Mouse (Mus musculus) midbrain, embryonic 12.5 days (tissue): ENCODE measurements around the gene Lrp6. TPM values are rescaled to one million over a fixed set of nuclear protein-coding genes. Genes with fewer than 3 reads are reported as not detected.
A peak's percentile ranks its signal among the peaks of the same experiment; 100 is the strongest.

Experiments used
- ATAC-seq: fragments of 200-750 bp; cut with Nextera tagmentation; 2 replicates; pipeline ENCODE4 v1.8.0; 2017; ENCODE audit warnings: low read depth, moderate TSS enrichment, moderate library complexity; ENCODE audit not compliant: low FRiP score
- H3K27ac ChIP-seq: fragments of 300-500 bp; sonication (generic); replicated peaks from 2 replicates; pipeline ENCODE4 v1.5.1; 2016; ENCODE audit warnings: mild to moderate bottlenecking
- H3K27me3 ChIP-seq: fragments of 300-500 bp; sonication (generic); 2 replicates; pipeline ENCODE4 v1.6.1; 2016; ENCODE audit warnings: mild to moderate bottlenecking
- H3K36me3 ChIP-seq: fragments of 300-500 bp; sonication (generic); 2 replicates; pipeline ENCODE4 v1.6.1; 2016
- H3K4me1 ChIP-seq: fragments of 300-500 bp; sonication (generic); 2 replicates; pipeline ENCODE4 v1.6.1; 2016
- H3K4me2 ChIP-seq: fragments of 300-500 bp; sonication (generic); replicated peaks from 2 replicates; pipeline ENCODE4 v1.6.1; 2016; ENCODE audit warnings: mild to moderate bottlenecking, moderate library complexity
- H3K4me3 ChIP-seq: fragments of 300-500 bp; sonication (generic); 2 replicates; pipeline ENCODE4 v1.5.1; 2016; ENCODE audit warnings: mild to moderate bottlenecking
- H3K9ac ChIP-seq: fragments of 300-500 bp; sonication (generic); replicated peaks from 2 replicates; pipeline ENCODE4 v1.6.1; 2016; ENCODE audit warnings: mild to moderate bottlenecking, moderate library complexity
- H3K9me3 ChIP-seq: fragments of 300-500 bp; sonication (generic); 2 replicates; pipeline ENCODE4 v1.6.1; 2016; ENCODE audit warnings: mild to moderate bottlenecking
- WGBS: fragments of 180-500 bp; shearing (Covaris S2); methylation state at CpG from one replicate; pipeline ENCODE4 v1.1.7; 2016; 5-methylcytosine and 5-hydroxymethylcytosine counted together
- polyA plus RNA-seq: library from polyadenylated mRNA; unstranded; fragments of >200 nt; fragmentation: Nextera tagmentation; extraction: Ambion mirVana; gene quantifications from 2 replicates; pipeline ENCODE4 v1.2.1, GENCODE M21; 2016

Lrp6 gene
- polyA plus RNA-seq, 1 experiment from 2014 or later = 33.7 TPM

DNA sequence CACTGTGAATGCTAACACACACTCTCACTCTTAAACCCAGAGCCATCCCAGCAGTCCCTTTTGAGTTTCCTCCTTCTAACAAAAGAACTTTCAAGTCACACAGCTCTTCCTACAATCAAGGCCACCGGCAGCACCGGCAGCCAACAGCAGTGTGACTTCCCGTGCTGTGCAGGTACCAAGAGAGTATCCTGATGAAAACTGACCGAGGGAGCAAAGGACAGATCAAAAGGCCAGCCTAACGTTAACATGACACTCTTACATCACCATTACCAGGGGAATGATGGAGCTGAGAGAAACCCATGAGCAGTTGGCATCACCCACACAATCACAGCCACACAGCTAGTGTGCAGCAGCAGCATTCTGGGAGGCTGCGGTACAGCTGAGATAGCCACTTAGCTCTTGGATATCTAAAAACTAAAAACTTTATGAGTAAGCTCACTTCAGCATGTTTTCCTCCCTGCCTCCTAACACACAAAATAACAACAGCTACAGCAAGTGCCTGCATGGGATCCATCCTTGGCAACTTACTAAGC is 39.1 kb downstream of the Lrp6 start:
- H3K9me3 ChIP-seq = 0 out of 2 replicates have a peak, but pooled peaks cover 6% of the 10 kb centered on the region
- H3K9ac ChIP-seq = no peak overlapping the region
- peaks cover 15% of the 10 kb centered on the region for H3K4me1 ChIP-seq
- 49% methylated on average over 6 of the region's 6 CpGs for WGBS
- H3K4me3 ChIP-seq = no peak overlapping the region
- H3K27me3 ChIP-seq = no peaks in the 10 kb centered on the region
- no peak for ATAC-seq
- no peak overlapping the region; the same call in 1 of the 2 replicates for H3K27ac ChIP-seq
- no peak overlapping the region for H3K4me2 ChIP-seq
- no peaks in the 10 kb centered on the region for H3K36me3 ChIP-seq

DNA sequence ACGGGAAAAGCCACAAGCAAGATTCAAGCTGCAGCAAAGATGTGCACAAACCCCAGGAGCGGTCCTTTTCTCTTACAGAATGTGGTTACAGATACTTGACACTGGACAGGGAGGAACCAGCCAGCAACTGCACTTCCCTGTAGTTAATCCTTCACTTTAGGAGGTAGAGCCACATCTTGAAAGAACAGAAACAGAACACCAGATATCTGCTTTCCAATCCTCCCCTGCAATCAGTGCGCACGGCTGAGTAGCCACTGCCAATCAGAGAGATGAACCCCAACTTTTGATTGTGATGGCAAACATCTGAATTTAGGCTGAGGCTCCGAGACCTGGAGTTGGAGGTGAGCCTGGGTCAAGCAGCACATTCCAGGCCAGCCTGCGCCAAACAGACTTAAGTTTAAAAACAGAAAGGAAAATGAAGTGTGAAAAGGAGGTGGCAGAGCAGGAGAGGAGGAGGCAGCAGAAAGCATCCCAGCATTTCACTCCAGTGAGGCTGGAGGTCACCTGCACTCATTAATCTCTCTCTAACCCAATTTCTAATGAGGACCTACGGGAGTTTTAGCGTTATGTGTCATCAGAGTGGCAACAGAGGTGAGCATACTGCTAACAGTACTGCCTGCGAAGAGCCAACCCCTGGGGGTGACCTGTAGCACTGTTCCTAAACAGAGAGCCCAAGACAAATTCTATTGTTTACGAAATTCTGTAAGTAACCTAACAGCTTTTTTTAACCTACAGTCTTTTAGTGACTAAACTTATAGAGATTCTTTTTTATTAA is 39.8 kb downstream of the Lrp6 start:
- no peaks in the 10 kb centered on the region for H3K27me3 ChIP-seq
- H3K4me3 ChIP-seq = no peak overlapping the region
- H3K27ac ChIP-seq = no peak overlapping the region
- ATAC-seq = no peak
- WGBS = 70% methylated on average over 10 of the region's 10 CpGs
- H3K9me3 ChIP-seq = 0 out of 2 replicates have a peak, but pooled peaks cover 6% of the 10 kb centered on the region
- H3K9ac ChIP-seq = no peak overlapping the region
- no peaks in the 10 kb centered on the region for H3K36me3 ChIP-seq
- peaks cover 15% of the 10 kb centered on the region for H3K4me1 ChIP-seq
- H3K4me2 ChIP-seq = no peak overlapping the region

- Histone ChIP-seq H3K27ac (no peak overlapping the region), H3K27me3 (no peaks in the 10 kb centered on the region), H3K9me3 (0 out of 2 replicates have a peak, but pooled peaks cover 6% of the 10 kb centered on the region), H3K9ac (no peak overlapping the region), H3K4me2 (no peak overlapping the region), H3K4me1 (peaks cover 18% of the 10 kb centered on the region), H3K4me3 (no peak overlapping the region), H3K36me3 (no peaks in the 10 kb centered on the region)
- 90% methylated on average over 5 of the region's 5 CpGs for WGBS
- ATAC-seq = no peak
Observed at GRCm38 (mm10) chr6:134526275-134526674, 40.5 kb downstream of the Lrp6 start.

GRCm38 (mm10) chr6:134521411-134521810 is 45.4 kb downstream of the Lrp6 start:
- H3K27ac ChIP-seq = no peak overlapping the region
- no peak overlapping the region for H3K4me3 ChIP-seq
- H3K4me2 ChIP-seq = no peak overlapping the region
- H3K27me3 ChIP-seq = no peaks in the 10 kb centered on the region
- WGBS = 88% methylated on average over 10 of the region's 10 CpGs
- no peak overlapping the region for H3K9ac ChIP-seq
- no peaks in the 10 kb centered on the region for H3K36me3 ChIP-seq
- ATAC-seq = no peak
- no peaks in the 10 kb centered on the region for H3K9me3 ChIP-seq
- H3K4me1 ChIP-seq = peaks cover 6% of the 10 kb centered on the region; the same call in 1 of the 2 replicates

- WGBS = 82% methylated on average over 3 of the region's 3 CpGs
- no peaks in the 10 kb centered on the region for H3K36me3 ChIP-seq
- no peaks in the 10 kb centered on the region for H3K27me3 ChIP-seq
- peaks cover 11% of the 10 kb centered on the region for H3K4me1 ChIP-seq
- H3K27ac ChIP-seq = no peak overlapping the region
- H3K9me3 ChIP-seq = no peaks in the 10 kb centered on the region
- H3K4me2 ChIP-seq = no peak overlapping the region
- no peak for ATAC-seq
- H3K4me3 ChIP-seq = no peak overlapping the region
- H3K9ac ChIP-seq = no peak overlapping the region
Observed at GRCm38 (mm10) chr6:134520821-134521220, 45.9 kb downstream of the Lrp6 start.

GRCm38 (mm10) chr6:134518450-134518849 is 48.3 kb downstream of the Lrp6 start:
- Histone ChIP-seq H3K4me3 (no peak overlapping the region), H3K36me3 (no peaks in the 10 kb centered on the region), H3K27me3 (no peaks in the 10 kb centered on the region), H3K9me3 (no peaks in the 10 kb centered on the region), H3K4me1 (peaks cover 17% of the 10 kb centered on the region), H3K27ac (no peak overlapping the region), H3K9ac (no peak overlapping the region), H3K4me2 (no peak overlapping the region)
- WGBS = 93% methylated on average over 5 of the region's 5 CpGs
- ATAC-seq = no peak

DNA sequence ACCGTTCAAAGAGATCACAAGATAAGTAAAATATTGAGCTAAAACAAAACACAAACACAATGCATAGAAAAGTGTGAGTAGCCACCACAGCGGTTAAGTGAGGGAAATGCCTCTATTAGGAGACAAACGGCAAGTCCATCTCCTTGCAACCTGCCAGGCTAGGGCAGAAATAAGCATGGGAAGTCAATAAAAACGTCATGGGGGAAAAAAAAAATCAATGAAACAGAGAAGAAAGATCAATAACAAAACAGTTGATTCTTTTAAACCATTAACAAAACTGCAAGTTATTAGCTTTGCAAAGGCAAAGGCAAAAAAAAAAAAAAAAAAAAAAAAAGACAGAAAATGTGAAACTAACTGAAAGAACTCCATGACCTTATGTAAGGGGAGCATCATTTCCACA is 49.6 kb downstream of the Lrp6 start:
- ATAC-seq = no peak

DNA sequence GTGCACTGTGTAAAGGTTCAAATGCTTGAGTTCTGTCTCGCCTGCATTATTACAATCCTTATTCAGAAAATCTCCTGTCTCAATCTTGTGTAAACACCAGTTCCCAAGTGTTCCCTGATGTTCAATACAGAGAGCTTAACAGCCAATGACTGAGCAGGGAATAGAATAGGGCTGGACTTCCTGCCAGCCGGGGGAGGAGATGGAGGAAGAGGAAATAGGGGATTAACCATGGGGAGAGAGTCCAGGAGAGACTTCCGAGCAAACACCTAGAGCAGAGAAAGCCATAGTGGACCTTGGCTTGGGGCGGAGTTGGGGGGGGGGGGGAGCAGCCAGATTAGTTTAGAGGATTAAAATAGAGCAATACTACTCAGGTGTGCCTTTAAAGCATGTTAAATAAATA is 51.3 kb downstream of the Lrp6 start:
- Histone ChIP-seq H3K27me3 (no peaks in the 10 kb centered on the region), H3K9ac (no peak overlapping the region), H3K4me2 (no peak overlapping the region), H3K4me3 (no peak overlapping the region), H3K36me3 (peaks cover 3% of the 10 kb centered on the region; the same call in 1 of the 2 replicates), H3K9me3 (no peaks in the 10 kb centered on the region), H3K4me1 (peaks cover 14% of the 10 kb centered on the region), H3K27ac (no peak overlapping the region)
- ATAC-seq = peak; percentile 65
- WGBS = 59% methylated on average over 4 of the region's 4 CpGs

More for the DNA sequence above, 49.6 kb downstream of the Lrp6 start:
- no peak overlapping the region for H3K27ac ChIP-seq
- no peak overlapping the region for H3K4me2 ChIP-seq
- no peak overlapping the region for H3K9ac ChIP-seq
- no peaks in the 10 kb centered on the region for H3K9me3 ChIP-seq
- H3K27me3 ChIP-seq = no peaks in the 10 kb centered on the region
- peaks cover 17% of the 10 kb centered on the region for H3K4me1 ChIP-seq
- 79% methylated on average over 4 of the region's 4 CpGs for WGBS
- no peaks in the 10 kb centered on the region for H3K36me3 ChIP-seq
- H3K4me3 ChIP-seq = no peak overlapping the region

- Histone ChIP-seq H3K4me2 (no peak overlapping the region), H3K9ac (no peak overlapping the region), H3K4me3 (no peak overlapping the region), H3K9me3 (no peaks in the 10 kb centered on the region), H3K27ac (no peak overlapping the region), H3K27me3 (no peaks in the 10 kb centered on the region), H3K4me1 (peaks cover 14% of the 10 kb centered on the region), H3K36me3 (peaks cover 3% of the 10 kb centered on the region; the same call in 1 of the 2 replicates)
- ATAC-seq = no peak
- 93% methylated on average over 3 of the region's 3 CpGs for WGBS
Observed at GRCm38 (mm10) chr6:134513896-134514510, 52.8 kb downstream of the Lrp6 start.

GRCm38 (mm10) chr6:134513011-134513410 is 53.8 kb downstream of the Lrp6 start:
- WGBS = 92% methylated on average over 6 of the region's 6 CpGs
- Histone ChIP-seq H3K4me2 (no peak overlapping the region), H3K9me3 (no peaks in the 10 kb centered on the region), H3K27me3 (no peaks in the 10 kb centered on the region), H3K36me3 (peaks cover 6% of the 10 kb centered on the region; the same call in 1 of the 2 replicates), H3K4me1 (peaks cover 14% of the 10 kb centered on the region), H3K27ac (no peak overlapping the region), H3K4me3 (no peak overlapping the region), H3K9ac (no peak overlapping the region)
- no peak for ATAC-seq

GRCm38 (mm10) chr6:134512478-134512877 is 54.3 kb downstream of the Lrp6 start:
- Histone ChIP-seq H3K9me3 (no peaks in the 10 kb centered on the region), H3K4me2 (no peak overlapping the region), H3K36me3 (peaks cover 8% of the 10 kb centered on the region), H3K4me3 (no peak overlapping the region), H3K27ac (no peak overlapping the region), H3K27me3 (no peaks in the 10 kb centered on the region), H3K4me1 (peaks cover 14% of the 10 kb centered on the region), H3K9ac (no peak overlapping the region)
- WGBS = 56% methylated on average over 2 of the region's 2 CpGs
- ATAC-seq = no peak

- Histone ChIP-seq H3K9me3 (no peaks in the 10 kb centered on the region), H3K36me3 (peaks cover 21% of the 10 kb centered on the region), H3K9ac (no peak overlapping the region), H3K27me3 (no peaks in the 10 kb centered on the region), H3K4me2 (no peak overlapping the region), H3K4me1 (peaks cover 9% of the 10 kb centered on the region), H3K27ac (no peak overlapping the region), H3K4me3 (no peak overlapping the region)
- no peak for ATAC-seq
Observed at GRCm38 (mm10) chr6:134511118-134511517, 55.6 kb downstream of the Lrp6 start.
